Mouse (Mus musculus) ES-Bruce4 (cell line): ENCODE results near the gene Ercc6. TPM values are rescaled to one million over a fixed set of nuclear protein-coding genes. Genes with fewer than 3 reads are reported as not detected.
A peak's percentile ranks its signal among the peaks of the same experiment; 100 is the strongest.

Experiments
- H3K27ac ChIP-seq: 2 replicates; pipeline ENCODE4 v1.5.1; 2012; ENCODE audit warnings: low read length, inconsistent platforms; ENCODE audit not compliant: insufficient read depth
- H3K27me3 ChIP-seq: 2 replicates; pipeline ENCODE4 v1.6.1; 2012; ENCODE audit warnings: mild to moderate bottlenecking, low read length, inconsistent platforms; ENCODE audit not compliant: control insufficient read depth, poor library complexity, insufficient read depth, severe bottlenecking
- H3K36me3 ChIP-seq: 2 replicates; pipeline ENCODE4 v1.6.1; 2012; ENCODE audit warnings: inconsistent platforms, mild to moderate bottlenecking, low read length, moderate library complexity; ENCODE audit not compliant: control insufficient read depth, poor library complexity, insufficient read depth, severe bottlenecking
- H3K4me1 ChIP-seq: one replicate; pipeline ENCODE4 v1.8.1; 2011; ENCODE audit warnings: low read length; ENCODE audit not compliant: control insufficient read depth, insufficient read depth
- H3K4me3 ChIP-seq: 2 replicates; pipeline ENCODE4 v1.5.1; 2011; ENCODE audit warnings: low read depth, mild to moderate bottlenecking, low read length
- H3K9ac ChIP-seq: 2 replicates; pipeline ENCODE4 v1.6.1; 2012; ENCODE audit warnings: low read depth, mild to moderate bottlenecking, inconsistent platforms; ENCODE audit not compliant: poor library complexity, severe bottlenecking
- H3K9me3 ChIP-seq: replicated peaks from 2 replicates; pipeline ENCODE4 v1.6.1; 2012; ENCODE audit warnings: mild to moderate bottlenecking, low read length, inconsistent platforms; ENCODE audit not compliant: control insufficient read depth, poor library complexity, insufficient read depth, severe bottlenecking
- CTCF ChIP-seq: IDR thresholded peaks from one replicate; pipeline ENCODE4 v1.8.1; 2011; ENCODE audit warnings: low read depth, low read length
- EP300 ChIP-seq: IDR thresholded peaks from 2 replicates; pipeline ENCODE4 v1.6.1; 2011; ENCODE audit warnings: low read depth, low read length; ENCODE audit not compliant: insufficient read depth
- POLR2A ChIP-seq: IDR thresholded peaks from one replicate; pipeline ENCODE4 v1.8.1; 2011; ENCODE audit warnings: low read length; ENCODE audit not compliant: insufficient read depth
- polyA plus RNA-seq: library from polyadenylated mRNA; stranded (reverse); fragments of >200 nt; gene quantifications from 2 replicates; pipeline ENCODE4 v1.2.4, GENCODE M21; 2011; ENCODE audit warnings: low read depth; ENCODE audit not compliant: missing spikeins, insufficient read depth, insufficient read length

Gene Ercc6
- polyA plus RNA-seq, 1 experiment, result 22.8 TPM

GRCm38 (mm10) chr14:32609392-32609791 is 96.1 kb downstream of the Ercc6 start:
- no peaks in the 10 kb centered on the region for H3K27me3 ChIP-seq
- H3K36me3 ChIP-seq, result no peaks in the 10 kb centered on the region
- H3K9me3 ChIP-seq, result no peaks in the 10 kb centered on the region
- no peak for TF ChIP-seq EP300
- peak; percentile 71 for TF ChIP-seq CTCF
- H3K4me1 ChIP-seq, result no peaks in the 10 kb centered on the region
- no peak overlapping the region for H3K4me3 ChIP-seq
- no peak overlapping the region for H3K27ac ChIP-seq
- no peak overlapping the region for H3K9ac ChIP-seq

DNA sequence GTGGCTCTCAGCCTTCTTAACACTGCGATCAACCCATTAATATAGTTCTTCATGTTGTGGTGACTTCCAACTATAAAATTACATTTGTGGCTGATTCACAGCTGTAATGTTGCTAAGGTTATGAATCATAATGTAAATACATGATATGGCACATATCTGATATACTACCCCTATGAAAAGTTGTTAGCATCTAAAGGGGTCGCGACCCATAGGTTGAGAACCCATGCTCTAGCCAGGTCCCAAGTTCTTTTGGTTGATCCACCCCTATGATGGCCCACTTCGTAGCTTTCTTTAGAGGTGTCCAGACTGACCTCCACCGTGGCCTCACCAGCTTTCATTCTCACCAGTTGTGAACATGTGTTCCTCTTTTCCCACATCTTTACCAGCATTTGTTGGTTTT is 103.9 kb downstream of the Ercc6 start:
- Histone ChIP-seq H3K27me3 (no peaks in the 10 kb centered on the region), H3K9ac (no peak overlapping the region), H3K27ac (no peak overlapping the region), H3K4me3 (no peak overlapping the region), H3K4me1 (no peaks in the 10 kb centered on the region), H3K9me3 (no peaks in the 10 kb centered on the region), H3K36me3 (no peaks in the 10 kb centered on the region)
- TF ChIP-seq CTCF, result no peak
- TF ChIP-seq POLR2A, result no peak
- TF ChIP-seq EP300, result no peak

GRCm38 (mm10) chr14:32624245-32624644 is 110.9 kb downstream of the Ercc6 start:
- no peaks in the 10 kb centered on the region for H3K27me3 ChIP-seq
- no peaks in the 10 kb centered on the region for H3K4me1 ChIP-seq
- H3K9ac ChIP-seq, result no peak overlapping the region
- no peak overlapping the region for H3K4me3 ChIP-seq
- no peaks in the 10 kb centered on the region for H3K9me3 ChIP-seq
- no peak for TF ChIP-seq EP300
- TF ChIP-seq CTCF, result no peak
- no peak for TF ChIP-seq POLR2A
- H3K36me3 ChIP-seq, result no peaks in the 10 kb centered on the region
- H3K27ac ChIP-seq, result no peak overlapping the region

- Histone ChIP-seq H3K4me1 (no peaks in the 10 kb centered on the region), H3K9ac (no peak overlapping the region), H3K4me3 (no peak overlapping the region), H3K9me3 (no peaks in the 10 kb centered on the region), H3K27me3 (no peaks in the 10 kb centered on the region), H3K27ac (no peak overlapping the region), H3K36me3 (no peaks in the 10 kb centered on the region)
- TF ChIP-seq CTCF, result no peak
- no peak for TF ChIP-seq POLR2A
- no peak for TF ChIP-seq EP300
Measured at GRCm38 (mm10) chr14:32624811-32625210, 111.5 kb downstream of the Ercc6 start.

GRCm38 (mm10) chr14:32627271-32627670 is 114.0 kb downstream of the Ercc6 start:
- no peak overlapping the region for H3K9ac ChIP-seq
- TF ChIP-seq POLR2A, result no peak
- no peak for TF ChIP-seq EP300
- no peak for TF ChIP-seq CTCF
- H3K27me3 ChIP-seq, result no peaks in the 10 kb centered on the region
- H3K4me1 ChIP-seq, result no peaks in the 10 kb centered on the region
- H3K9me3 ChIP-seq, result no peaks in the 10 kb centered on the region
- H3K27ac ChIP-seq, result no peak overlapping the region
- H3K4me3 ChIP-seq, result no peak overlapping the region
- no peaks in the 10 kb centered on the region for H3K36me3 ChIP-seq

GRCm38 (mm10) chr14:32628584-32628983 is 115.3 kb downstream of the Ercc6 start:
- H3K36me3 ChIP-seq, result no peaks in the 10 kb centered on the region
- no peaks in the 10 kb centered on the region for H3K9me3 ChIP-seq
- peak; percentile 52 for TF ChIP-seq CTCF
- TF ChIP-seq EP300, result no peak
- no peaks in the 10 kb centered on the region for H3K4me1 ChIP-seq
- H3K4me3 ChIP-seq, result peak overlapping the region; percentile 13
- no peaks in the 10 kb centered on the region for H3K27me3 ChIP-seq
- no peak overlapping the region for H3K9ac ChIP-seq
- no peak overlapping the region for H3K27ac ChIP-seq

Other genes with a start within 250 kb of the Ercc6 start
- 90.3 and 93.8 TPM in 2 replicates for gene Ogdhl, start 191.5 kb upstream of the Ercc6 start, polyA plus RNA-seq
- not detected in 2 replicates for gene 1700024G13Rik, start 125.1 kb upstream of the Ercc6 start, polyA plus RNA-seq
- gene Slc18a3, start 48.7 kb upstream of the Ercc6 start, polyA plus RNA-seq, result 0.27 TPM in 1 of 2 replicates, not detected in the other
- gene Chat, start 47.5 kb upstream of the Ercc6 start, polyA plus RNA-seq, result 1.1 TPM in 1 of 2 replicates, not detected in the other
- gene Prrxl1, start 85.9 kb downstream of the Ercc6 start, polyA plus RNA-seq, result not detected in 2 replicates
- gene 3425401B19Rik, start 171.8 kb downstream of the Ercc6 start, polyA plus RNA-seq, result not detected in 2 replicates